Mouse (Mus musculus) mouse embryonic stem cell (cell line): ENCODE measurements around the gene Raver2.

Experiments used
- in situ Hi-C, 2 experiments: fragments of 300-500 bp; cut with MboI; formaldehyde crosslinking; loops; 1 replicate in 1 of 2; 3 replicates in 1 of 2; pipeline ENCODE4 v1.14.3; 2019 to 2020; ENCODE audit warnings: low sequenced_read_pairs in 2 of 2, low pct_unique_long_range_greater_than_20kb in 1 of 2, mixed read lengths in 1 of 2; ENCODE audit not compliant: unreplicated experiment in 1 of 2

Raver2 gene

GRCm38 (mm10) chr4:101164189-101164588 lies 95.4 kb downstream of the Raver2 start:
- in situ Hi-C loops: no loop called here

- in situ Hi-C loops: loop anchor here in 1 of 2 experiments (5.0 kb wide), 1 partner anchor 153 kb away; no protein-coding TSS in a partner anchor
These were observed 95.9 kb downstream of the Raver2 start for GRCm38 (mm10) chr4:101164673-101165072.

- in situ Hi-C loops: loop anchor here in 1 of 2 experiments (5.0 kb wide), 1 partner anchor 152 kb away; no protein-coding TSS in a partner anchor
These were observed 97.0 kb downstream of the Raver2 start for GRCm38 (mm10) chr4:101165776-101166175.

- in situ Hi-C loops: loop anchor here in 1 of 2 experiments (5.0 kb wide), 1 partner anchor 150 kb away; no protein-coding TSS in a partner anchor
These were observed 99.0 kb downstream of the Raver2 start for GRCm38 (mm10) chr4:101167777-101168176.

- in situ Hi-C loops: loop anchor here in 1 of 2 experiments (5.0 kb wide), 1 partner anchor 149 kb away; no protein-coding TSS in a partner anchor
These were observed 99.5 kb downstream of the Raver2 start for GRCm38 (mm10) chr4:101168189-101168778.

- in situ Hi-C loops: no loop called here
These were observed 104.0 kb downstream of the Raver2 start for GRCm38 (mm10) chr4:101172738-101173137.

GRCm38 (mm10) chr4:101174916-101175625 lies 106.3 kb downstream of the Raver2 start:
- in situ Hi-C loops: no loop called here

- in situ Hi-C loops: no loop called here
These were observed 107.3 kb downstream of the Raver2 start for GRCm38 (mm10) chr4:101176123-101176522.

- in situ Hi-C loops: no loop called here
These were observed 109.0 kb downstream of the Raver2 start for GRCm38 (mm10) chr4:101177796-101178195.

- in situ Hi-C loops: no loop called here
These were observed 110.3 kb downstream of the Raver2 start for GRCm38 (mm10) chr4:101179076-101179475.

GRCm38 (mm10) chr4:101179836-101180235 lies 111.1 kb downstream of the Raver2 start:
- in situ Hi-C loops: no loop called here

- in situ Hi-C loops: no loop called here
These were observed 111.9 kb downstream of the Raver2 start for GRCm38 (mm10) chr4:101180681-101181080.

GRCm38 (mm10) chr4:101182603-101183011 lies 113.8 kb downstream of the Raver2 start:
- in situ Hi-C loops: no loop called here

- in situ Hi-C loops: no loop called here
These were observed 116.4 kb downstream of the Raver2 start for GRCm38 (mm10) chr4:101185216-101185615.

- in situ Hi-C loops: no loop called here
These were observed 117.8 kb downstream of the Raver2 start for GRCm38 (mm10) chr4:101186591-101186990.

GRCm38 (mm10) chr4:101187381-101187780 lies 118.6 kb downstream of the Raver2 start:
- in situ Hi-C loops: no loop called here

GRCm38 (mm10) chr4:101192241-101192976 lies 123.6 kb downstream of the Raver2 start:
- in situ Hi-C loops: no loop called here

GRCm38 (mm10) chr4:101194170-101194569 lies 125.4 kb downstream of the Raver2 start:
- in situ Hi-C loops: no loop called here

- in situ Hi-C loops: no loop called here
These were observed 127.6 kb downstream of the Raver2 start for GRCm38 (mm10) chr4:101196407-101196806.
